Mouse (Mus musculus) heart, embryonic 13.5 days (tissue): Measurements from ENCODE around the gene Ccdc28a. TPM values are rescaled to one million over a fixed set of nuclear protein-coding genes. Genes with fewer than 3 reads are reported as not detected.

ENCODE experiments used
- ATAC-seq: fragments of 200-750 bp; cut with Nextera tagmentation; 2 replicates; pipeline ENCODE4 v1.8.0; 2017; ENCODE audit warnings: moderate TSS enrichment; ENCODE audit not compliant: insufficient number of reproducible peaks, low FRiP score, low TSS enrichment; ENCODE audit errors: extremely low read depth
- H3K27ac ChIP-seq: fragments of 300-500 bp; sonication (generic); replicated peaks from 2 replicates; pipeline ENCODE4 v1.5.1; 2015; ENCODE audit warnings: moderate library complexity, mild to moderate bottlenecking, inconsistent platforms
- H3K27me3 ChIP-seq: fragments of 300-500 bp; sonication (generic); replicated peaks from 2 replicates; pipeline ENCODE4 v1.6.1; 2015; ENCODE audit warnings: mild to moderate bottlenecking, inconsistent platforms
- H3K36me3 ChIP-seq: fragments of 300-500 bp; sonication (generic); 2 replicates; pipeline ENCODE4 v1.6.1; 2015; ENCODE audit warnings: mild to moderate bottlenecking, inconsistent platforms
- H3K4me1 ChIP-seq: fragments of 300-500 bp; sonication (generic); 2 replicates; pipeline ENCODE4 v1.6.1; 2015; ENCODE audit warnings: inconsistent platforms
- H3K4me2 ChIP-seq: fragments of 300-500 bp; sonication (generic); 2 replicates; pipeline ENCODE4 v1.6.1; 2015; ENCODE audit warnings: inconsistent platforms, mild to moderate bottlenecking, moderate library complexity
- H3K4me3 ChIP-seq: fragments of 300-500 bp; sonication (generic); 2 replicates; pipeline ENCODE4 v1.5.1; 2015; ENCODE audit warnings: moderate library complexity, mild to moderate bottlenecking, inconsistent platforms
- H3K9ac ChIP-seq: fragments of 300-500 bp; sonication (generic); 2 replicates; pipeline ENCODE4 v1.6.1; 2015; ENCODE audit warnings: inconsistent platforms, mild to moderate bottlenecking, moderate library complexity
- H3K9me3 ChIP-seq: fragments of 300-500 bp; sonication (generic); 2 replicates; pipeline ENCODE4 v1.6.1; 2016; ENCODE audit warnings: inconsistent platforms
- WGBS: fragments of 180-500 bp; shearing (Covaris S2); methylation state at CpG from one replicate; pipeline ENCODE4 v1.1.7; 2015; ENCODE audit warnings: mixed read lengths; 5-methylcytosine and 5-hydroxymethylcytosine counted together
- polyA plus RNA-seq: library from polyadenylated mRNA; unstranded; fragments of >200 nt; fragmentation: Nextera tagmentation; extraction: Ambion mirVana; gene quantifications from 2 replicates; pipeline ENCODE4 v1.2.1, GENCODE M21; 2015

The Ccdc28a gene
- polyA plus RNA-seq = 7.2 and 8.2 TPM in 2 replicates

DNA sequence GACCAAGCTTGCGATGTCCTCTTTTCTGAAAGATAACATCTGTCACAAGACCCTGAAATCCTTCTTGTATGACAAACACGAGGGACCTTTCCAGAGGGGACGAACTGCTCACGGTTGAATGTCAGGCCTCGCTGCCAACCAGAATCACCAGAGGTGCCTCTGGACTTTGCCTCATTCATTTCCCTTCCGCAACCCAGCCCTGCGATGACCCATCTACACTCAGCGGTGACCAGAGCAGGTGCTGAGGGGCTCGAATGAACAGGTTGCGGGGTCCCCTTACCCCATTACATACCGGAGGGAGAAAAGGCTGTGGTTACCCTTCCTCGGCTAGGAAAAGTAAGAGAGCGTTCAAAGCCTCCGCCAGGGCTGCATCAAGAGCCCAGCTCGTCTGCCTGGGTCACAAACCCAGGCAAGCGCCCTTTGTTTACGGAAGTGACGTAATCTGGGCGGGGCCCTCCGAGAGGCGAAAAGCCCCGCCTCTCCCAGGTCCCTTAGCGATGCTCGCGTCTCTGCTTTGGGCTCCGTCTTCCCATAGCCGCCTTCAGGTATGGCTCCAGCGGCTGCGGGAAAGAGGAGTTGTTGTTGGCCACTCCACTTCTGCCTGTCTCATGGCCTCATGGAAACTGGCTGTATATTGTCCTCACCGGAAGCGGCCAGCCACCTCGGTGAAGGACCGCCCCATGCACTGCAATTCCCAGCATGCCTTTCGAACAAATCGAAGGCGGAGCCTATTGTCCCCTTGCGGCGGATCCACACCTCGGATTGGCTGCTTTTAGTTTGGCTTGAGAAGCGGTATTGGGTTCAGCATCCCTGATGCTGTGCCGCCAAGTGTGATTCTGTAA lies at the start of gene Ccdc28a:
Gene Ccdc28a (minus strand): TSS at position 439 of the 842 bp plus-strand sequence.
- Histone ChIP-seq H3K27me3 (no peaks in the 10 kb centered on the region), H3K36me3 (no peaks in the 10 kb centered on the region), H3K4me1 (peaks cover 7% of the 10 kb centered on the region; the same call in 1 of the 2 replicates), H3K9ac (peak within 1 kb of the TSS; percentile 78), H3K9me3 (no peaks in the 10 kb centered on the region), H3K4me3 (peak within 1 kb of the TSS; percentile 90), H3K27ac (peak within 1 kb of the TSS; percentile 80), H3K4me2 (peak within 1 kb of the TSS; percentile 80)
- WGBS = 2% methylated on average over 34 of the region's 41 CpGs
- ATAC-seq = peak; percentile 89

DNA sequence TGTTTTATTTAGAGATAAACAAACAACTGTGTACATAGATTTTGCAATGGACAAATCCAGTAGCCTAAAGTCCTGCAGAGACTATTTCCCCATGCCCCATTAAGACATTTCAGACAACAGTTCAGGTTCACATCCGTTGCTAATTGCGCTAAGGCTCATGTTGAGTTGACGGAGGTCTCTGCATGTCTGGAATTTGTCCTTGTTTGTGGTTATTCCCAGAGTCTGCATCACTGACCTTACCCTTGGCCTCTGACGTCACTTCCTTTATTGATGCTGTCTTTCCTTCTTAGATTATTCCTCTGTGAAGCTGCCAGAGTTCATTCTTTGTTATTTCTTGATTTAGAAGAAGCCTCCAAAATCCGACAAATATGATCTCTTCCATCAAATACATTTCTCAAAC lies 49.2 kb upstream of the Ccdc28a start:
- no peak overlapping the region for H3K9ac ChIP-seq
- no peak for ATAC-seq
- H3K4me2 ChIP-seq = no peak overlapping the region
- no peaks in the 10 kb centered on the region for H3K4me1 ChIP-seq
- no peak overlapping the region for H3K27ac ChIP-seq
- WGBS = 72% methylated on average over 5 of the region's 5 CpGs
- no peak overlapping the region for H3K4me3 ChIP-seq
- no peaks in the 10 kb centered on the region for H3K9me3 ChIP-seq
- H3K36me3 ChIP-seq = no peaks in the 10 kb centered on the region
- H3K27me3 ChIP-seq = no peaks in the 10 kb centered on the region

- 76% methylated on average over 4 of the region's 4 CpGs for WGBS
- Histone ChIP-seq H3K9ac (no peak overlapping the region), H3K4me3 (no peak overlapping the region)
Observed at GRCm38 (mm10) chr10:18276090-18276734, 41.4 kb upstream of the Ccdc28a start.

GRCm38 (mm10) chr10:18251345-18251744 lies 16.5 kb upstream of the Ccdc28a start:
- 58% methylated on average over 4 of the region's 4 CpGs for WGBS
- Histone ChIP-seq H3K9me3 (no peaks in the 10 kb centered on the region), H3K4me3 (no peak overlapping the region)

More at GRCm38 (mm10) chr10:18276090-18276734, 41.4 kb upstream of the Ccdc28a start:
- Histone ChIP-seq H3K27me3 (no peaks in the 10 kb centered on the region), H3K4me1 (no peaks in the 10 kb centered on the region), H3K9me3 (no peaks in the 10 kb centered on the region), H3K36me3 (no peaks in the 10 kb centered on the region), H3K4me2 (no peak overlapping the region), H3K27ac (no peak overlapping the region)
- ATAC-seq = no peak

GRCm38 (mm10) chr10:18243614-18244013 lies 8.8 kb upstream of the Ccdc28a start:
- Histone ChIP-seq H3K36me3 (no peaks in the 10 kb centered on the region), H3K27ac (no peak overlapping the region), H3K9ac (no peak overlapping the region), H3K4me1 (no peaks in the 10 kb centered on the region), H3K9me3 (no peaks in the 10 kb centered on the region), H3K4me2 (no peak overlapping the region), H3K4me3 (no peak overlapping the region), H3K27me3 (no peaks in the 10 kb centered on the region)
- ATAC-seq = no peak
- WGBS = 58% methylated on average over 2 of the region's 2 CpGs

More at GRCm38 (mm10) chr10:18251345-18251744, 16.5 kb upstream of the Ccdc28a start:
- Histone ChIP-seq H3K4me1 (no peaks in the 10 kb centered on the region), H3K27me3 (no peaks in the 10 kb centered on the region), H3K9ac (no peak overlapping the region), H3K27ac (no peak overlapping the region), H3K36me3 (no peaks in the 10 kb centered on the region), H3K4me2 (no peak overlapping the region)
- ATAC-seq = no peak

GRCm38 (mm10) chr10:18237191-18237590 lies 2.4 kb upstream of the Ccdc28a start:
- Histone ChIP-seq H3K4me2 (no peak overlapping the region), H3K36me3 (no peaks in the 10 kb centered on the region), H3K4me3 (no peak overlapping the region), H3K9me3 (no peaks in the 10 kb centered on the region), H3K27me3 (no peaks in the 10 kb centered on the region), H3K9ac (no peak overlapping the region), H3K27ac (no peak overlapping the region), H3K4me1 (peaks cover 7% of the 10 kb centered on the region; the same call in 1 of the 2 replicates)
- 81% methylated on average over 7 of the region's 7 CpGs for WGBS
- ATAC-seq = no peak

DNA sequence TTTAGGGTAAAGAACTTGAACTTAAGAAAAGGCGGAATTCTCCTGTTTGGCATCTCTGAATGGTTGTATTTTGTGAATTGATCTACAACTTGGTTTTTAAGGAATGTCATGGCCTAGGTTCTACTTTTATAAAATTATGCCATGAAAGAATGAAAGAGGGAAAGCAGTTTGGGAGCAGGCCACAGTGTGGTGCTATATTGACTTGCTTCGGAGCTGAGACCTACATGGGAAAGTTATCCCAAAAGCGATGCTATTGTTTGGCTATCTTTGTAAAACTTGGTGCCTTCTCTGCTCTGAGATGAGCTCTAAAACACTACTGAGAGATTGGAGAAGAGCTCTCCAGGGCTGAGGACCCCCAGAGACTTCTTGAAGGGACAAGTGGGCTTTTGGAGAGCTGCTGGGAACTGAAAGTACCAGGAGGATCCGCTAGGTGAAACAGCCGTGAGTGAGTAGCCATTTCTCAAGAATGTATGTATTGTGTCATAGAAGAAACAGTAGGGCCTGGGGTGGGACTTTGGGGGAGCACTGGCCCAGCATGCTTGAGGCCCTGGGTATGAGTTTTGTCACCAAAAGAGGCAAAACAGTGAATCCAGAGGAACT lies 1.6 kb upstream of the Ccdc28a start:
- WGBS = 78% methylated on average over 5 of the region's 5 CpGs
- no peak overlapping the region for H3K27ac ChIP-seq
- H3K27me3 ChIP-seq = no peaks in the 10 kb centered on the region
- no peak for ATAC-seq
- H3K36me3 ChIP-seq = no peaks in the 10 kb centered on the region
- peaks cover 7% of the 10 kb centered on the region; the same call in 1 of the 2 replicates for H3K4me1 ChIP-seq
- H3K9ac ChIP-seq = no peak overlapping the region
- H3K4me2 ChIP-seq = no peak overlapping the region
- no peaks in the 10 kb centered on the region for H3K9me3 ChIP-seq
- H3K4me3 ChIP-seq = no peak overlapping the region

GRCm38 (mm10) chr10:18235402-18235747 lies 577 bp upstream of the Ccdc28a start:
- Histone ChIP-seq H3K4me1 (peaks cover 7% of the 10 kb centered on the region; the same call in 1 of the 2 replicates), H3K4me2 (peak overlapping the region; percentile 80), H3K9me3 (no peaks in the 10 kb centered on the region), H3K9ac (peak overlapping the region; percentile 78), H3K4me3 (peak overlapping the region; percentile 90), H3K27ac (no peak overlapping the region), H3K27me3 (no peaks in the 10 kb centered on the region), H3K36me3 (no peaks in the 10 kb centered on the region)
- 10% methylated on average over 14 of the region's 14 CpGs for WGBS
- ATAC-seq = no peak

- peak overlapping the region; percentile 80 for H3K4me2 ChIP-seq
- H3K36me3 ChIP-seq = no peaks in the 10 kb centered on the region
- no peak for ATAC-seq
- peaks cover 7% of the 10 kb centered on the region; the same call in 1 of the 2 replicates for H3K4me1 ChIP-seq
- H3K27me3 ChIP-seq = no peaks in the 10 kb centered on the region
- H3K4me3 ChIP-seq = peak overlapping the region; percentile 90
- WGBS = 48% methylated on average over 3 of the region's 3 CpGs
- no peak overlapping the region for H3K9ac ChIP-seq
- H3K27ac ChIP-seq = no peak overlapping the region
- H3K9me3 ChIP-seq = no peaks in the 10 kb centered on the region
Observed at GRCm38 (mm10) chr10:18233891-18234290, 907 bp downstream of the Ccdc28a start.

DNA sequence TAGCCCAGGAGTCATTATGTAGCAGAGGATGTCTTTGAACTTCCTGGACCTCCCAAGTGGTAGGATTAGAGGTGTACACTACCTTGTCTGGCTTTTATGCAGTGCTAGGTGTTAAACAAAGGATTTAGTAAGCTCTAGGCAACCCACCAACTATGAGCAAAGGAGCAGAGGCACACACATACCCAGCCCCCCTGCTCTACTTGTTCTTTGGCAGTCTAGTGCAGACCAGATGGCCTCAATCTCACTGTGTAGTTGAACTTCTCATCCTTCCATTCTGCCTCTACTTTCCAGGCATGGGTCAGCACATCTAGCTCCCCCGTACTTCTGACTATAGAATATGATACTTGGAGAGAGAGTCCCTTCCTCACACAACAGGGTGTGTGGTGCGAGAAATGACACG lies 10.4 kb downstream of the Ccdc28a start:
- Histone ChIP-seq H3K4me2 (no peak overlapping the region), H3K9me3 (no peaks in the 10 kb centered on the region), H3K36me3 (no peaks in the 10 kb centered on the region), H3K27me3 (no peaks in the 10 kb centered on the region), H3K27ac (no peak overlapping the region), H3K9ac (no peak overlapping the region), H3K4me1 (no peaks in the 10 kb centered on the region), H3K4me3 (no peak overlapping the region)
- no peak for ATAC-seq
- 84% methylated on average over 3 of the region's 3 CpGs for WGBS

GRCm38 (mm10) chr10:18219351-18219750 lies 15.4 kb downstream of the Ccdc28a start:
- Histone ChIP-seq H3K27me3 (no peaks in the 10 kb centered on the region), H3K9ac (no peak overlapping the region), H3K4me2 (no peak overlapping the region), H3K27ac (no peak overlapping the region), H3K36me3 (no peaks in the 10 kb centered on the region), H3K4me1 (no peaks in the 10 kb centered on the region), H3K9me3 (no peaks in the 10 kb centered on the region), H3K4me3 (no peak overlapping the region)
- 73% methylated on average over 10 of the region's 10 CpGs for WGBS
- ATAC-seq = no peak
